Comparison of ENCODE assay signal across 22 mouse cellular contexts in the genomic region with DNA sequence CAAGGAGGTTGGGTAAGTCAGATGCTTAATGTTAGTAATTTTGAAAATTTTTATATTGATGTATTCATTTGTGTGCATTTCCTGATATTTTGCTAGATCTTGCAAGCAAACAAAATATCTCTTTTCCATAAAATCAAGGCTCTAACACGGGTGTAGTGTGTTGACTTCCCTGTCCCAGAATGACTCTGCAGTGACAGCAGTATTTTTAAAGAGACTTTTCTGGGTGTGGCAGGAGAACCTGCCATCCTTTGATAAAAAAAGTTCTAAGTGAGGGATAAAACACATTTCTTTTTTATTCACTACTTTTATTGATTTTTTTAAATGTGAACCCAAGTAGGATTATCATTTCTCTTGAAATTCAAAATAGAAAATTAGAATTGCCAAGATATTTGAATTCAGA. TPM values are rescaled to one million over a fixed set of nuclear protein-coding genes. Genes with fewer than 3 reads are reported as not detected.
DNase-seq lines count a peak whose midpoint lies in the region; ATAC-seq and TF ChIP-seq lines count a peak whose summit lies in the region.
"Had no signal": no experiment of that assay in that cellular context is flagged by ENCODE, and none has a peak within 500 bp of the region (broad histone marks: within the 10 kb centered on the region; RNA-seq: fewer than 3 reads in every experiment).

No protein-coding gene starts in this region.

- H3K9me3 ChIP-seq in liver, embryonic 15.5 days (replicated peaks), result no peaks in the 10 kb centered on the region
- H3K9me3 ChIP-seq: embryonic facial prominence, embryonic 15.5 days; forebrain, embryonic 12.5 days; heart, embryonic 10.5 days; hindbrain, embryonic 13.5 days had no signal

- peak; percentile 8 to 34 for DNase-seq in spleen, postnatal 36 days (ENCODE audit: low spot score in 2 of 2)
- no peak for DNase-seq in spleen, adult 12 weeks (ENCODE audit: low spot score)
- no peak for DNase-seq in heart, postnatal 25 days (ENCODE audit: low spot score)
- DNase-seq in lung, postnatal 36 days, result no peak
- no peak for DNase-seq in cerebellum, adult 2 months
- DNase-seq: adrenal gland, adult 8-10 months; cerebellum, adult 18-20 months; cerebellum, postnatal 14 days; embryo, embryonic 11 days; gastrocnemius, postnatal 10 days; heart, adult 18-20 months; heart, postnatal 10 days had no signal

- TF ChIP-seq CTCF in cerebellum, adult 2 months (IDR thresholded peaks at IDR 0.05; ENCODE audit: borderline replicate concordance, insufficient read depth, low read depth, low read length), result no peak

- peaks cover 14% of the 10 kb centered on the region for H3K4me1 ChIP-seq in liver, embryonic 15.5 days (replicated peaks)
- H3K4me1 ChIP-seq in cerebellum, adult 2 months (ENCODE audit: control insufficient read depth, insufficient read depth, low read length), result no peaks in the 10 kb centered on the region
- H3K4me1 ChIP-seq: heart, embryonic 10.5 days had no signal

- 15% methylated on average over 1 of the region's 1 CpGs for WGBS in liver, embryonic 15.5 days (ENCODE audit: insufficient replicate concordance)
- WGBS in cerebellum, adult 2 months, result 94% methylated on average over 1 of the region's 1 CpGs

- no peak overlapping the region for H3K9ac ChIP-seq in liver, embryonic 15.5 days
- H3K9ac ChIP-seq: embryonic facial prominence, embryonic 15.5 days; forebrain, embryonic 12.5 days; hindbrain, embryonic 13.5 days had no signal

- no peaks in the 10 kb centered on the region for H3K36me3 ChIP-seq in liver, embryonic 15.5 days (replicated peaks)
- H3K36me3 ChIP-seq: embryonic facial prominence, embryonic 15.5 days; forebrain, embryonic 12.5 days; heart, embryonic 10.5 days; hindbrain, embryonic 13.5 days had no signal

- H3K4me3 ChIP-seq in liver, embryonic 15.5 days (replicated peaks), result no peak overlapping the region
- H3K4me3 ChIP-seq in cerebellum, adult 2 months (replicated peaks; ENCODE audit: insufficient read depth, low read depth, low read length), result no peak overlapping the region
- H3K4me3 ChIP-seq: embryonic facial prominence, embryonic 15.5 days; forebrain, embryonic 12.5 days; heart, embryonic 10.5 days; hindbrain, embryonic 13.5 days had no signal

- peak; percentile 92 for ATAC-seq in erythroid progenitor cell, adult 5-6 weeks (replicated peaks; ENCODE audit: low FRiP score, poor library complexity, severe bottlenecking)
- peak; percentile 84 for ATAC-seq in liver, embryonic 15.5 days (ENCODE audit: insufficient read depth)
- ATAC-seq in inflammation-experienced regulatory T-cells, adult 6 months, result no peak
- ATAC-seq: forebrain, embryonic 16.5 days; hindbrain, postnatal 0 days had no signal

- 0 out of 2 replicates have a peak overlapping the region, but pooled peaks have one; percentile 23 for H3K4me2 ChIP-seq in liver, embryonic 15.5 days
- H3K4me2 ChIP-seq: embryonic facial prominence, embryonic 15.5 days; forebrain, embryonic 12.5 days; hindbrain, embryonic 13.5 days had no signal

- intact Hi-C loops in heart, postnatal 25 days (cut with DNase I), result no loop called here

- H3K27ac ChIP-seq in liver, embryonic 15.5 days (replicated peaks), result no peak overlapping the region
- H3K27ac ChIP-seq in cerebellum, adult 2 months (ENCODE audit: insufficient read depth, low read length), result no peak overlapping the region
- H3K27ac ChIP-seq: embryonic facial prominence, embryonic 15.5 days; forebrain, embryonic 12.5 days; heart, embryonic 10.5 days; hindbrain, embryonic 13.5 days; hindbrain, postnatal 0 days had no signal

- TF ChIP-seq POLR2A in cerebellum, adult 2 months (IDR thresholded peaks at IDR 0.05; ENCODE audit: borderline replicate concordance, insufficient read depth, low read length), result no peak

- no peaks in the 10 kb centered on the region for H3K27me3 ChIP-seq in liver, embryonic 15.5 days
- H3K27me3 ChIP-seq in cerebellum, adult 2 months (ENCODE audit: control insufficient read depth, insufficient read depth, low read length), result no peaks in the 10 kb centered on the region; the same call in 1 of the 2 replicates
- H3K27me3 ChIP-seq: CH12.LX; embryonic facial prominence, embryonic 15.5 days; hindbrain, embryonic 13.5 days had no signal

RNA-seq across cellular contexts. Expression of gene Arl4a, which starts 42.2 kb away (rescaled TPM):
- total RNA-seq in erythroid progenitor cell, adult 5-6 weeks (2015; ENCODE audit: low replicate concordance), result 156 and 200 TPM in 2 replicates
- 68.2 and 92.8 TPM in 2 replicates for total RNA-seq in erythroid progenitor cell, adult 5-6 weeks (2017; ENCODE audit: low replicate concordance)
- polyA plus RNA-seq in liver, embryonic 15.5 days (2015; fragmentation: Nextera tagmentation; extraction: Ambion mirVana), result 81.6 and 91.3 TPM in 2 replicates
- 10 to 100 TPM; 19.6 to 22.0 TPM for total RNA-seq in heart, postnatal 25 days (2021)
- 10 to 100 TPM; 83.7 to 93.0 (median 88.4) TPM for polyA plus RNA-seq in inflammation-experienced regulatory T-cells, adult 6 months (2017; shearing (Covaris generic))
- 24.0 and 25.4 TPM in 2 replicates for polyA plus RNA-seq in cerebellum, adult 2 months (2012; rRNA removed)

Comparison
In these comparisons a context has a peak if more than half of its experiments do, and no peak if none do; other contexts are left out.
1. DNase-seq: peak in spleen, postnatal 36 days (2 of 2); none in spleen, adult 12 weeks (single experiment), heart, postnatal 25 days (single experiment), lung, postnatal 36 days (single experiment) and cerebellum, adult 2 months (0 of 2).